Mouse (Mus musculus) ES-CJ7 (cell line): ENCODE data around the gene Fsd1l.
A peak's percentile ranks its signal among the peaks of the same experiment; 100 is the strongest.

ENCODE experiments used
- DNase-seq: peaks from one replicate; pipeline ENCODE4 v3.0.0; 2011; ENCODE audit warnings: low read depth, low spot score

Fsd1l gene

DNA sequence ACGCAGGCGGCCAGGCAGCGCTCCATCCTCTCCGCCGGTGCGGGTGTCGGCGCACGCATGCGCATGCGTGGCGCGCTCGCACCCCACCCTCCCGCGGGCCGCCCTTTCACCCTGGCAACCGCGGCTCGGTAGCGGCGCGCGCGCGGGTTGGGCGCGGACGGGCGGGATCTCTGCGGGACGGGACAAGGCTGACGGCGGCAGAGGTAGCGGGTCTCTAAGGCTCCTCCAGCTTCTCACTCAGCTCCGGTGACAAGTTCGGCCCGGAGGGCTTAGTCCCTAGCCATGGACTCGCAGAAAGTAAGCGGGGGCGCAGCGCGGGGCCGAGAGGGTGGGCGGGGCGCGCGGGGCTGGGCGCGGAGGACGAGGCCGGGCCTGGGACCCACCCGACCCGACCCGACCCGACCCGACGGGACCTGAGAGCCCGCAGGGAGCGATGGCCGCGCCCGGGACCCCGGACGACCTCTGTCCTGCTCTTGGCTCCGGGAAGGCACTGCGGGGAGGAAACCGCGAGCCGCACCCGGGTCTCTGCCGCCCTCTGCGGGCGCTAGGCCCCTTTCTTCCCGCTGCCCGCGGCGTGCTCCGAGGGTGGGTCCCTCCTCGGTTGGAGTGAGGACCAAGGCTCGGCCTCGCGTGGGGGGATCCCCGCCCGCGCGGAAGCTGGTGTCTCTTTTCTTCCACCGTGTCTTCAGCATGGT lies at the start of gene Fsd1l:
Fsd1l (plus strand) TSS at position 156 of the 695 bp plus-strand sequence.
- DNase-seq, result peak; percentile 71

DNA sequence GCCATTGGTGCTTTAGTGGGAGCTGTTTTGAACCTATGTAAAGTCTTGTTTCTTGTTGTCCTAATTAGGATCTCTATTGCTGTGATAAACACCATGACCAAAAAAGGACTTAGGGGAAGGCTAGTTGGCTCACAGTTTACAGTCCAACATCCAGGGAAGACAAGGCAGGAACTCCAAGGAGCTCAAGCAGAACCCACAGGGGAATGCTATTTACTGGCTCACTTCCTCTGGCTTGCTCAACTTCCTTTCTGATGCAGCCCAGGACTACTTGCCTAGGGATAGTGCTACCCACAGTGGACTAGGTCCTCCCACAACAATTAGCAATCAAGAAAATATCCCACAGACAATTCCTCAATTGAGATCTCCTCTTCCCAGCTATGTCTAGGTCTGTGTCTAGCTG lies 43.6 kb upstream of the Fsd1l start:
- DNase-seq, result no peak

GRCm38 (mm10) chr4:53588936-53589335 lies 42.3 kb upstream of the Fsd1l start:
- DNase-seq, result no peak

- no peak for DNase-seq
These were observed 41.8 kb upstream of the Fsd1l start for GRCm38 (mm10) chr4:53589466-53589865.

DNA sequence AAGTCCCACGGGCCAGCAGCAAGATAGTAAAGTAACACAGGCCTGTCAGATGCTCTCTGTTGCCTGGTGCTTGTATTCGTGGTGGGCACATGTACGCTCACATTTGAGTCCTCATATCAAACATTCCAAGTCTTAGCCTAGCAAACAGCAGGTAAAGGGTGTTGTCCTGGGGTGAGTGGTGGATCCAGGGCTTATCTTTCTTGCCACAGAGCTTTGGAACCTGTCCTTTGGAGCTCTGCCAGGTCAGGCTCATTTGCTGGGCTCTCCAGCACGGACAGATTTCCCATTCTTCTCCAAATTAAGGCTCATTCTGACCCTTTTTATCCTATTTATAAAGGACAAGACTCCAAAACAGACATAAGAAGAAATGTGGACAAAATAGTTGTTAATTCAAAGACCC lies 41.1 kb upstream of the Fsd1l start:
- DNase-seq, result no peak

DNA sequence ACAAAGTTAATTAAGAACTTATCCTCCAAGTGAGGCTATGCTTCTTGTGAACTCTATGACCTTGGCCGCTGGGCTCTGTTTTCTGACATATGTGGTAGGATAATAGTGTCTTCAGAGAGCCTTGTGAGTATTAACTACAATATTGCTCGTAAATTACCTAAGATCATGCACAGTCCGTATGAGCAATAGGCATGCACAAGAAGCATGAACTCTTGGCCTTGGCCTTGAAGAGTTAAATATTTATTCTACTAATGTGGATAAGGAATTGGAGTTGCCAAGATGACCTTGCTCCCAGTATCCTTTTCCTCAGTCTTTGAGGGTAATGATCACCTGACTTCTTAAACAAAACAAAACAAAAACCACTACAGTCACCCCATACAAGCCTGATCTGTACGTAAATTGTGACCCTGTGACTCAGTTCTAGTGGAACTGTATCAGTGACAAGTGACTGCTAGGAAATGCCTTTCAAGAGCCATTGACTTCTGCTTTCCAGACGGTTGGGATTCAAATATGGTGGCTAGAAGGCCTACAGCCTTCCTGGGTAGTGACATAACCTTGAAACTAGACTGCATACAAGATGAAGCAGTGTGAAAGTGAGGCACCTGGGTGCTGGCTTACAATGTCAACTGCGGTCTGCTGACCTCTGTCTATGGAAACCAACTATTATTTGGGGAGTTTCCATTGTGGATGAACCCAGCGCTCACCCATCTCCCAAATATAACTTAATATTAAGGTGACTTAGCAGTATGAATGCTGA lies 40.4 kb upstream of the Fsd1l start:
- no peak for DNase-seq

- DNase-seq, result no peak
These were observed 39.7 kb upstream of the Fsd1l start for GRCm38 (mm10) chr4:53591536-53591935.

DNA sequence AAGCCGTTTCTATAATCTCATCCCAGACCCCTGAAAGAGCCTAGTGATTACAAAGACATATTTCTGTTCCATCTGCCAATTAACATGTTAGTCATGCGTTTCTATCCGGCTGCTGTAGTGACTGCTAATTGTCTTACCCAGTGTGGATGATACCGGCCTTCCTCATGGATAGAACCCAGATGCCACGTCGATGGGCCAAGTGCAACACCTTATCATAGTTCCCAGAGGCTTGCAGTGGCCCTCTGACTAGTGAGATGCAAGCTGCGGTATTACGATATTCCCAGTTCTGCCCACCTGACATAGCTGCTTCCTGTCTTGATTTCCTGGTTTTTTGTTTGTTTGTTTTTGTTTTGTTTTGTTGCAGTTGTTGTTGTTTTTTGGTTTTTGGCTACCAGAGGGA lies 39.3 kb upstream of the Fsd1l start:
- no peak for DNase-seq

DNA sequence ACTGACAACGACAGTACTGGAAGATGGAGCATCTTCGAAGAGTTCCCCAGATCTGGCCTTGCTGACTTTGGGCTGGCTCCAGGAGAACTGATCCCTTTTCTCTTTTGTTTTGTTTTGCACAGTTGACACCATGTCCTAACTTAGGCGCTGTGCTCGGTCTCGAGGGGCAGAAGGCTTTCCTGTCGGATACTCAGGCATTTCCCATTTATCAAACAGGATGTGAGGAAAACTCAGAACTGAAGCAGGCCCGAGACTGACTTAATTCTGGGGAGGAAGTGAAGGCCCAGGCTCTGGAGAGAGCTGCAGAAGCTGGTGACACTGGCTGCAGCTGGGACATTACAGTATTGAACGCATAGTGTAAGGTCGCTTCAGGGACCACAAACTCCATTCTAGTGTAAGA lies 38.9 kb upstream of the Fsd1l start:
- DNase-seq, result no peak

GRCm38 (mm10) chr4:53594204-53594603 lies 37.1 kb upstream of the Fsd1l start:
- peak; percentile 75 for DNase-seq

DNA sequence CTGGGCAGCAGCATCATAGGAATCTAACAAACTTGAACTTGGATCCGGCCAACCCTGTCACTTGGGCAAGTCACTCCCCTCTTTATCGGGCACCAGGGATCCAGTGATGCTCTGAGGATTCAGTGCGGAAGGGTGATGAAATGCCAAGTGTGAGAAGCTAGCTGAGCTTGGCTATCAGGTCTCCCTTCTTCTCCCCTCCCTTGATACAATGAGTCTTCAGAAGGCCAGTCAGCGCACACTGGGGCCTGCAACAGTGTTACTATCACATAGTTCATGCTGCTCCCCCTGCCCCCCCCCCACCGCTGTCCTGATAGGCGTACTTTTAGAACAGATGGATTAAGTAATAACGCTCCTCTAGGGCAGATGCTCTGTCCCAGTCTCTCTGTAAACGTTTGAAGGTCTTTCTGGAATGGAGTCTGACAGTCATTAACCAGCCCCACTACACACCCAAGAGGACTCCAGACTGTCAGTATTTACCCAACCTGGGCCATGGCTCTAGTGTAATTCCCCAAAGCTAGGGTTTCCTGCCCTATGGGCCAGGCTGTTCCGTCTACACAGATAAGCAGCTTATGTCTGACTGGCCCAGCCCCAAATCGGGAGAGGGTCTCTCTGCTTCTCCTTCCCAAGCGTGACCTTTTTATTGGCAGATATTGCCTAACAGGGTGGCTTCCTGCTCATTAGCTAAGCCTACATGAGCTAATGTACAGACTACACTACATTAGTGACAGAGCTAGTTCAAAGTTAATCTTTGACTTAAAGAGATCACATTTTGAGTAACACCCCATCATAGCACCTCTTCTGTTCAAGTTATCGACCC lies 35.8 kb upstream of the Fsd1l start:
- no peak for DNase-seq

DNA sequence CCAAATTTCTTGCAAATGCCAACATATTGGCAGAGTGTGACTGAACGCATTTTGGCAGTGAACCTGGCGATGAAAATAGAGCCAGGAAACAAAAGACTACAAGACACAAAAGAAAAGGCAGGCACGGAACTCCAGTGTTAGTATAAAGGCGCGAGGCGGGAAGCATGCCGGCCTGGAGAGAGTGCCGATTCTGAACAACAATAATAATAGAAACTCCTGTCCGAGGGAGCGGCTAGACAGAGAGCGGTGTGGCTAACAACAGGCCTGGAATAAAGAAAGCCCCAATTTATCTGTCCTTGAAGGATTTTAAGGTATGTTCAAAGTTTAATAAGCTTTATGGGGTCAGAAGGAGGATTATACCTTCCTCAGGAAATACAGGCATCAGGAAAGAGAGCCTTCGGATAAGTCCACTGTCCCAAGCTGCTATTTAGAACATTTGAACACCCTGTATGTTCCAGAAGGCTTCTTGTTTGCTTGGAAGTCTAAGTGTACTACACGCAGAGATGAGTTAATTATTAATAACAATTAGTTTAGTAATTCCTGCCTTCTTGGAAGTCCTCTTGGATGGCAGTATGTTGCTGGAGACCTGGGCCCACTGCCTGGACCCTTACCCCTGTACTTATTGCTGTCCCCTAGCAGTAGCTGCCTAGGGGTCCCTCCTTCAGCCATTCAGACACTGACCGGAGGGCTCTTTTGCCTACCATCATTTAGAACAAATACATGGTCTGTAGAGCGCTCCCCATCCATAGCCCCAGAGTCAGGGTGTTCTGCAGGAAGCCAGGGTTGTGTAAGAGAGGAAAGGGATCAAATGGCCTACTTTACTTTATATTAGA lies 35.0 kb upstream of the Fsd1l start:
- no peak for DNase-seq

DNA sequence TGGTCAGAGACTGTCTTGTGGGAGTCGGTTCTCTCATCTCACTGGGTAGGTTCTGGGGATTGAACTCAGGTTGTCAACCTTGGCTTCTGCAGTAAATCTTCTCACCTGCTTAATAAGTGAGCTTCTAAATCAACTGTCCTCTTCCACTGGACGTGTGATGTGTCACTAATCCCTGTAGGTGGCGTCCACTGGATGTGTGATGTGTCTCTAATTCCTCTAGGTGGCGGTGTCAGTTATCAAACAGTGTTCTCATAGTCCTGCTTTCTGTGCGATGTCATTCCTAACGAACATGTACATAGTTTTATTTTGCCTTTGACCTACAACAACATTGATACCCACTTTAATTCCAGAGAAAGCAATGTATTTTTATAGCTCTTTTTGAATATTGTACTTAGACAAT lies 30.8 kb upstream of the Fsd1l start:
- peak; percentile 82 for DNase-seq

DNA sequence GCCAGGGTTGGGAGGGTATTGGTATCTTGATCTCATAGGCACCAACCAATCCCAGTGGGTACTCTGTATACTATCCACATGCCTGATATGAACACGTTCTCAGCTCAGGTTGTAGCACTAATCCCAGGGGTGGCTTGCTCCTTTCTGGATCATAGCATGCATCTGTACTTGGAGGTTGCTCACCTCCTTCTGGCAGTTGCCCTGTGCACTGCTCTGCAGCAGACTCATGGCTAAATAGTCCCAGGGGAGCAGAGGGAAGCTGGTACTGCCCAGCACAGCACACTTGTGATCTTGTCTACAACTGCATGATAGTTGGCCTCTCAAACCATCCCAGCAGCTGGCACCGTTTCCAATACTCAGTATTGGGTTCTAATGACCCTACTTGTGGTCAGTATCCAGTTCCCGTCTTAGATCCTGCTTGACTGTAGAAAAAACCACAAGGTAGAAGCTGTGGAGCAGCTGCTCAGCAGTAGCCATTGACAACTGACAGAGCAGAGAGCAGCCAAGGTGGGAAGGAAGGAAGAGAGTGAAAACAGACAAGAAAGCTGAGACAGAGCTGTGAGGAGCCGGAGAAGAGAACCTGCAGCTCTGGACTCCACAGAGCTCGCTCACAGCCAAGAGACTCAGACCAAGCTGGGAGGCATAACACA lies 16.6 kb upstream of the Fsd1l start:
- DNase-seq, result no peak

DNA sequence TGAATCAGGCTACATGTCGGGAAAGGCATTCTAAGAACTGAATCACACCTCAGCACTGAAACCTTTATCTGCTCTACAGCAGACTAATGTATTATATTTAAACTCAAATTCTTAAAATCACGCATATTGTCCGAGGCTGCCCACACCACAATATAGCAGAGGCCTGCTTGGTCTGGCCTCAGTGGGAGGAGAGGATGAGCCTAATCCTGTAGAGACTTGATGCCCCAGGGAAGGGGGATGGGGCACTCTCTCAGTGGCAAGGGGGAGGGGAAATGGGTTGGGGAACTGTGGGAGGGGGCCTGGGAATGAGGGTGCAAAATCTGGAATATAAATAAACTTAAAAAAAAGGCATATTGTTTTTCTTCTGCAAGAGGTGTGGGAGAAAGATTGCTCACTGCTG lies 13.3 kb upstream of the Fsd1l start:
- no peak for DNase-seq

- no peak for DNase-seq
These were observed 11.2 kb upstream of the Fsd1l start for GRCm38 (mm10) chr4:53620104-53620503.

DNA sequence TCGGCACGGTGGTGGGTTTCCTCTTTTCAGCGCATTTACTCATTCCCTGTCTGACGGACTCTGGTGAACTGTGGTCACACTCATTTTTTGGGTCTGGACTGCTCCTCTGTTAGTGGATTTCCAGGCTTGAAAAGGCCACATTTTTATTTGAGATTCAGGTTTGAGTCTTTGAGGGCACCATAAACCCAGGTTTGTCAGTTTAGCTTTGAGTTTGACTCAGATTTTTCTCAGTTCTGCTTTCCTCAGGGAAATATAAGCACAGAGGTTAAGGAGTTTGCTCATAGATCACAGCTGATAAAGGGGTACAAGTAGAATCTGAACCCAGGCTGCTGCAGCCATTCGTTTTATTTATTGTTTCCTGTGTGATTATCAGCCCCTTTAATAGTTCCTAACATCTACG lies 10.2 kb upstream of the Fsd1l start:
- no peak for DNase-seq

GRCm38 (mm10) chr4:53621490-53621889 lies 9.8 kb upstream of the Fsd1l start:
- no peak for DNase-seq

DNA sequence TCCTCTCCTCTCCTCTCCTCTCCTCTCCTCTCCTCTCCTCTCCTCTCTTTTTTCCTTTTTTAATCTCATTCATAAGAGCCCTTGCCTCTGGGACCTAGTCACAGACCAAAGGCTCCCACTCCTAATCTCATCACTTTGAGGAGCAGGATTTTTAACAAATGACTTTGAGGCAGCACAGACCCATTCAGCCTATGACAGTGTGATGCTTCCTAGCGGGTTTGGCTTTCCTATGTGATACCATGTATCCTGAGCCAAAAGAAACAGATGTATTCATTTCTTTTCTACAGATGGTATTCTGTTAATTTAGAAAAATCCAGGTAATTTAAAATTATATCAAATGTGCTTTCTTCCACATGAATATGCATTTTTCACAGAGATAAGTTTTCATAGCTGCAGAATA lies 7.6 kb upstream of the Fsd1l start:
- DNase-seq, result no peak

- DNase-seq, result no peak
These were observed 6.5 kb upstream of the Fsd1l start for GRCm38 (mm10) chr4:53624816-53625215.

DNA sequence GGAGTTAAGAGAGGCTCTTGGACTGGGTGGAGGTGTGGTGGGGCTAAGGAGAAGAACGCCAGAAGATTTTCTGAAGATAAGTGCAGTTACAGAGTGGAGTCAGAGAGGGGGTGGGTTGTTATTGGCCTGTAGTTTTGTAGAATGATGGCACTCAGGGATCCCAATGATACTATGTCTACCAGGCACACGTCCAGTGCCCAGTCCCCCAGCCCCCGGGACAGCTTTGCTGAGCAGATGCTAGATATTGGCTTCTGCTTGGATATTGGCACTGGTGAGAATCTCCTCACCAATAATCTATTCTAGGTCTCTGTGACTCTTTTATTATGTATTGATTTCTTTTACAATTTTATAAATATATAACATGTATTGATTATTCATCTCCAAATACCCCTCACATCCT lies 6.0 kb upstream of the Fsd1l start:
- DNase-seq, result no peak
